Mouse (Mus musculus): ENCODE measurements around the gene Zfx.

DNA sequence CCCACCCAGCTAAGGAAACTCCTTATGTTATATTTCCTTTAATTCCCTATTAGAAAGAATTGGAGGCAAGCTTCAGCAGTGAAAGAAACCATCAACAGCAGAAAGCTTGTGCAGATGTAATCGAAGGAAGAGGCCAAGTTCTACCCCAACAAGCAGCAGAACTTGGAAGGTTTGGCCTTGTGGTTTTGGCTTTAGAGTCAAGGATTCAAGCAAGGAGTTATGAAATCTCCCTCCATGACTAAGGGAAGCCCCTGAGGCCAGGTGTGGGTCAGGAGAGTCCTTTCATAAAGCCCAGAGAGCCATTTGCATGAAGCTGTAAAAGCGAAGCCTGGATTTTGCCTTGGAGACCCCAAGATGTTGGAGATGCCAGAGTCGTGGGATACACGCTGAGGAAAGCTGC is 11.6 kb upstream of the Zfx start:
- TF ChIP-seq USF1 (IDR thresholded peaks at IDR 0.05; ENCODE audit: low read depth, low read length) (no peak), POLR2A (IDR thresholded peaks at IDR 0.05; ENCODE audit: low read depth, low read length) (no peak), EP300 (IDR thresholded peaks at IDR 0.05; ENCODE audit: low read length) (no peak), MAZ (IDR thresholded peaks at IDR 0.05; ENCODE audit: low read depth, low read length) (no peak), CTCF (conservative IDR thresholded peaks at IDR 0.05 in 1 of 2, IDR thresholded peaks at IDR 0.05 in 1 of 2; ENCODE audit: low read depth in 2 of 2, low read length in 2 of 2) (no peak), MAFK (IDR thresholded peaks at IDR 0.05; ENCODE audit: insufficient replicate concordance, low read length) (no peak), MXI1 (IDR thresholded peaks at IDR 0.05; ENCODE audit: low read depth, low read length) (no peak), TBP (conservative IDR thresholded peaks at IDR 0.05; ENCODE audit: low read depth, low read length) (no peak), CHD2 (IDR thresholded peaks at IDR 0.05; ENCODE audit: low read length) (no peak), SMC3 (IDR thresholded peaks at IDR 0.05; ENCODE audit: low read depth, low read length) (no peak), NRF1 (IDR thresholded peaks at IDR 0.05; ENCODE audit: low read depth, low read length) (no peak), SIN3A (IDR thresholded peaks at IDR 0.05; ENCODE audit: low read length) (no peak)

All from CH12.LX (cell line).